Mouse (Mus musculus) CD4-positive, CD25-positive, alpha-beta regulatory T cell, adult 2 months (primary cell): Measurements from ENCODE around the gene Gm20721.

Experiments
- DNase-seq: peaks from one replicate; pipeline ENCODE4 v3.0.0-alpha.2; 2012; ENCODE audit warnings: low read depth, low spot score

Gene Gm20721

GRCm38 (mm10) chr2:174297086-174297571 lies 49.4 kb downstream of the Gm20721 start:
- DNase-seq: peak; percentile 63

GRCm38 (mm10) chr2:174295900-174296465 lies 50.5 kb downstream of the Gm20721 start:
- DNase-seq: no peak

- DNase-seq: peak; percentile 83
These were observed 51.2 kb downstream of the Gm20721 start for GRCm38 (mm10) chr2:174295175-174295899.

- DNase-seq: peak; percentile 28
These were observed 52.1 kb downstream of the Gm20721 start for GRCm38 (mm10) chr2:174294457-174294856.

GRCm38 (mm10) chr2:174291662-174292030 lies 54.9 kb downstream of the Gm20721 start:
- no peak for DNase-seq

GRCm38 (mm10) chr2:174291029-174291661 lies 55.4 kb downstream of the Gm20721 start:
- DNase-seq: no peak

GRCm38 (mm10) chr2:174288673-174289430 lies 57.7 kb downstream of the Gm20721 start:
- no peak for DNase-seq

- DNase-seq: no peak
These were observed 58.6 kb downstream of the Gm20721 start for GRCm38 (mm10) chr2:174287921-174288320.

GRCm38 (mm10) chr2:174285921-174286470 lies 60.5 kb downstream of the Gm20721 start:
- DNase-seq: no peak

GRCm38 (mm10) chr2:174284807-174285457 lies 61.6 kb downstream of the Gm20721 start:
- no peak for DNase-seq

GRCm38 (mm10) chr2:174284011-174284410 lies 62.5 kb downstream of the Gm20721 start, which contains the start of gene Gnas:
Gene Gnas (plus strand): TSS chr2:174284320.
- DNase-seq: peak; percentile 19

- no peak for DNase-seq
These were observed 63.2 kb downstream of the Gm20721 start for GRCm38 (mm10) chr2:174283341-174283740.
